Mouse (Mus musculus) left cerebral cortex, adult 11 months (tissue): ENCODE results near the gene Mrpl45.

Experiments
- DNase-seq: peaks from one replicate; pipeline ENCODE4 v3.0.0; 2022; ENCODE audit warnings: low spot score

Mrpl45 gene

DNA sequence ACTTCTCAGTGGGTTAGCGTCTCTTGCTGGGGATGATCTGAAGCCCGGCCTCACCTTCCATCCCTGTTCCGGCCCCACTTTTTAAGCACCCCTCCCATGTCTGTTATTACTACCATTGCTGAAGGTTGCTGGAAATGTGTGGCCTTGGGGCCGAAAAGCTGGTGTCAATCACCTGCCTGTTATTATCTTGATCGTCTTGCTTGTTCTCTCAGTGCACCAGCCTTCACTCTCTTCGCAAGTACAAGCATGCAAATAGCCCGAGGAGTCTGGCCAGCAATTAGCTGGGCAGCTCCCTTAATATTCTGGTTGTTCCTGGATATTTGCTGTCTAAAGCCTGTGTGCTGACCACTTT, 48.1 kb downstream of the Mrpl45 start:
- DNase-seq, result no peak

DNA sequence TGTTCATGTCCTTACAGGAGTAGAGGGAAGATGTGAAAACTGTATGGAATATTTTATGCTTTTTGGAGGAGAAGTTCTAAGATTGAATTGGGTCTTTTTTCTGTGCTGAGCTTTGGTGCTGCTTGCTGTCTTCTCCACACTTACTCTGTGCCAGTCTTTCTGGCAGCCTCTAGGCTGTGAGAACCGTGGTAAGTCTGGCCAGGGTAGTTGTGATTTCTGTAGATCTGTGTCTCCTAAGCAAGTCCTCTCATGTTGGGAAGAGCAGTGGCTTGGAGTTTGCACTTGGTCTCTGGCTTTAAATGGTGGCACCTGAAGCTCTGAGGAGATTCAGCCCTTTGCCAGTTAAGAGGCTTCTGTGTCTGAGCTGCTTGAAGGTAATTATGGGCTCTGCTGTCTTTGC, 50.0 kb downstream of the Mrpl45 start:
- no peak for DNase-seq

DNA sequence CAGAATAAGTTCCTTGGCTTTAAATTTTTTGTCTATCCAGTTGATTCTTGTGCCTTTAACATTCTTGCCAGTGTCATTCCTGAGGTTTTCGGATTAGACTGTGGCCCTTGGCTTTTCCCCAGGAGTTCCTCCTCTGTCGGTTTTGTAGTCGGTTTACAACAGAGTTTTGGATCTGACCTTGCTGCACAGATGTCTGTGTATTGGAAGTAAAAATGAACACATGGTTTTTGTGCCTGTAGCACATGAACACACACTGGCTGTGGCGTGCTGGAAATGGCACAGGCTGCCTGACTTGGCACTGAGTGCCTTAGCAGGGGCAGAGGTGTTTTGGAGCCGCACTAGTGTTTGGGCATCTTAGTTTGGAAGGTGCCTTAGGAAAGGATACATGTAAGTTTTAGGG, 53.0 kb downstream of the Mrpl45 start:
- no peak for DNase-seq

DNA sequence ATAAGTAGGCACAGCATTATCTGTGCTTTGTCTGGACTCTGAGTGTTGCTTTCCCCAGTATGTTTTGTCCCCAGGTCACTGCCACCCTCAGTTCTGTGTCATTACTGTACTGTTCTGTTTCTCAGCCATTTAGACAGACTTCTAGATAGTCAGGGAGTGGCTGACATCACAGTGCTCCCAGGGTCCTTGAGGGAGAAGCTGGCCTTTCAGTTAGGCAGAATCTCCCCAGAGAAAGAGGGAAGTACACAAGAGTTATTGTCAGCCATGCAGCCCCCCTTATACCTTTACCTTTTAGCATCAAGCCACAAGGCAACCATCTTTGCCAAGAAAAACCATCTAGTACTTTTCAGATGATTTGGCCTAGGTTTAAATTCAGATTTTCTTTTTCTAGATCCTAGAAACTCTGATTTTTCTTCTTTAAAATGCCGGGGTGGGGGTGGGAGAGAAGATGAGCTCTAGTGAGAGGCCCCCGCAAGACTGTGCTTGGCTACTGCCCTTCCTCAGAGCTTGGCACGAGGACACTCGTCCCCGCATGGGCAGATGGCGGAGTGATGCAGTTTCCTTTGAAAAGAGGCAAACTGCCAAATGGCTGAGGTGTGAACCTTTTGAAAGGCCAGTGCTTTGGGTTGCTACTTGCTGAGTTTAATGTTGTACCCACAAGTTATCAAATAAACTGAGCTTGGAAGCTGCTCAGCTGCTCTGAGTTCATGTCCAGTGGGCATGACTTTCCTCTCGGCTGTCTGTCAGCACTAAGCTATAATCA, 55.0 kb downstream of the Mrpl45 start:
- DNase-seq, result no peak

DNA sequence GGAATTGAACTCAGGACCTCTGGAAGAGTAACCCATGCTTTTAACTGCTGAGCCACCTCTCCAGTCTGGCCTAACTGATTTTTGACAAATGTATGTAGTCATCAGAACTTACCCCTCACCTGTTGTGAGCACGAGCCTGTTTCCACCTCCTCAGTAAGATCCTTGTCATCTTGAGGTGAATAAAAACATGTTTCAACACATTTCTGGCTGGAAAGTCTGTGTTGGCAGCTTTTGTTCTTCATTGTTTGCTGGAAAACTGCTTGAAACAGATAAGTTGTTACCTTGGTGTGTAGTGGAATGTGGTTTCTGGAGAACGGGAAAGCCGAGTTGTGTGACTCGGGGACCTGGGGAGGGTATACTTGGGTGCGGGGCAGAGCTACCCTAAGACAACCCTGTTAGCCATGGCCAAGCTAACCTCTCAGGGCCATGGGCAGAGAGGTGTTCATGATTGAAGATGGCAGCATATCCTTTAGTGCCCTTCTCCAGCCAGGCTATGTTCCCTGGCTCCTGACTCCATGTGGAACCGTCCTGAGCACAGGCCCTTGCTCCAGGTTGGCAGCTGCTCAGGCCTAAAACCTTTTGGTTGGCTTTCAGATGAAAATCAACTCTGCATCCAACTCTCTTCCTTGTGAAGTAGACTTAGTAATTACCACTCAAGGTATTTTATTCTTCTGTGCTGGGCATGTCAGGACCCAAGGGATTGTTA, 56.8 kb downstream of the Mrpl45 start:
- no peak for DNase-seq

DNA sequence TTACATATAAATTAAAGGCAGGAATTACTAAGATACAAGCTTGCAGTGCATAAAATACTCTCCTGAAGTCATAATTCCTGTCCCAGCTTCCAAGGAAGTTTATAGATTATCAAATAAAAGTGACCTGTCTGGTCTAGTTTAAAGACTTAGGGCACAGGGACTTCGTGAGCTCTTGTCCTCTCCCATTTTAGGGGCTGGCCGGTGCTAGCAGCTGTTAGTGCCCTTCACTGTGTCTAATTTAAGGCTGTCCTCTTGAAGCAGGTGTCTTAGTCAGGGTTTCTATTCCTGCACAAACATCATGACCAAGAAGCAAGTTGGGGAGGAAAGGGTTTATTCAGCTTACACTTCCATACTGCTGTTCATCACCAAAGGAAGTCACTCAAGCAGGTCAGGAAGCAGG, 57.9 kb downstream of the Mrpl45 start:
- DNase-seq, result no peak
